Mouse (Mus musculus) limb, embryonic 12.5 days (tissue): Measurements from ENCODE around the gene Slc6a6. TPM values are rescaled to one million over a fixed set of nuclear protein-coding genes. Genes with fewer than 3 reads are reported as not detected.

Experiments used
- ATAC-seq: fragments of 200-750 bp; cut with Nextera tagmentation; 2 replicates; pipeline ENCODE4 v1.8.0; 2017; ENCODE audit warnings: low read depth, moderate TSS enrichment; ENCODE audit not compliant: insufficient number of reproducible peaks, insufficient read depth, low FRiP score, low TSS enrichment
- H3K27ac ChIP-seq: fragments of 300-500 bp; sonication (generic); 2 replicates; pipeline ENCODE4 v1.5.1; 2016; ENCODE audit warnings: mild to moderate bottlenecking, moderate library complexity
- H3K27me3 ChIP-seq: fragments of 300-500 bp; sonication (generic); 2 replicates; pipeline ENCODE4 v1.6.1; 2016; ENCODE audit warnings: mild to moderate bottlenecking, moderate library complexity
- H3K36me3 ChIP-seq: fragments of 300-500 bp; sonication (generic); 2 replicates; pipeline ENCODE4 v1.6.1; 2016; ENCODE audit warnings: mild to moderate bottlenecking, moderate library complexity
- H3K4me1 ChIP-seq: fragments of 300-500 bp; sonication (generic); replicated peaks from 2 replicates; pipeline ENCODE4 v1.6.1; 2016
- H3K4me2 ChIP-seq: fragments of 300-500 bp; sonication (generic); 2 replicates; pipeline ENCODE4 v1.6.1; 2016; ENCODE audit warnings: mild to moderate bottlenecking, moderate library complexity
- H3K4me3 ChIP-seq: fragments of 300-500 bp; sonication (generic); replicated peaks from 2 replicates; pipeline ENCODE4 v1.5.1; 2016; ENCODE audit warnings: mild to moderate bottlenecking
- H3K9ac ChIP-seq: fragments of 300-500 bp; sonication (generic); replicated peaks from 2 replicates; pipeline ENCODE4 v1.6.1; 2016; ENCODE audit warnings: mild to moderate bottlenecking, moderate library complexity
- H3K9me3 ChIP-seq: fragments of 300-500 bp; sonication (generic); 2 replicates; pipeline ENCODE4 v1.6.1; 2016; ENCODE audit warnings: mild to moderate bottlenecking, moderate library complexity
- WGBS: fragments of 180-500 bp; shearing (Covaris S2); methylation state at CpG from one replicate; pipeline ENCODE4 v1.1.7; 2016; 5-methylcytosine and 5-hydroxymethylcytosine counted together
- polyA plus RNA-seq: library from polyadenylated mRNA; unstranded; fragments of >200 nt; fragmentation: Nextera tagmentation; extraction: Ambion mirVana; gene quantifications from 2 replicates; pipeline ENCODE4 v1.2.1, GENCODE M21; 2016

Slc6a6 gene
- polyA plus RNA-seq, 1 experiment from 2014 or later = 47.1 TPM

DNA sequence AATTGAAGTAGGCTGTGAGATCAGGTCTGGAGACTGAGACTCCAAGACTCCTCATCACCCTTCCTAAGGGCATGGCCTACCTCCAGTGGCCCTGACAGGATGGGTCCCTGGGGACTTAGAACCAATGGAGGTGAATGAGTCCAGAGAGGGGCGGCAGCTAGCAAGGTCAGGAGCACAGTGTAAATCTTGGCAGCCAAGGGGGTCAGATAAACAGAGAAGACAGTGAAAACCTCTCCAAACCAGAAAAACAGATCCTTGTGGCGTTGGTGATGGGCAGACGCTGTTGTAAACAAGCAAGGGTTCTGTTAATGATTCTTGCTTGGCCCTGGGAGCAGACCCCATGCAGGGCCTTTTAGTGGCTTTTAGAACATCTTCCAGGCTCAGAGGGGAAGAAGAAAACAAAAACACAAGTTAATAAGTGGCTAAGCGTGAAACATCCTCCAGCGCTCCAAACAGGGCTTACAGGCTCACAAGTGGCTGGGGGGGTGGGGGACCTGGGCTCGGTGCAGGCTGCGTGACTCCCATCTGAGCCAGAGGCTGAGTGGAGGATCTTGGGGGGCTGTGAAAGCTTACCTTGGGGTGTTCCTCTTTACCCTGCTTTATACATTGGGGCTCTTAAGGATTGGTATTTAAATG is 62.2 kb downstream of the Slc6a6 start:
- ATAC-seq = no peak
- Histone ChIP-seq H3K4me1 (peaks cover 6% of the 10 kb centered on the region; the same call in 1 of the 2 replicates), H3K36me3 (peaks cover 82% of the 10 kb centered on the region), H3K27ac (no peak overlapping the region), H3K27me3 (no peaks in the 10 kb centered on the region), H3K4me3 (no peak overlapping the region), H3K9me3 (no peaks in the 10 kb centered on the region), H3K9ac (no peak overlapping the region), H3K4me2 (no peak overlapping the region)
- WGBS = 66% methylated on average over 7 of the region's 7 CpGs

DNA sequence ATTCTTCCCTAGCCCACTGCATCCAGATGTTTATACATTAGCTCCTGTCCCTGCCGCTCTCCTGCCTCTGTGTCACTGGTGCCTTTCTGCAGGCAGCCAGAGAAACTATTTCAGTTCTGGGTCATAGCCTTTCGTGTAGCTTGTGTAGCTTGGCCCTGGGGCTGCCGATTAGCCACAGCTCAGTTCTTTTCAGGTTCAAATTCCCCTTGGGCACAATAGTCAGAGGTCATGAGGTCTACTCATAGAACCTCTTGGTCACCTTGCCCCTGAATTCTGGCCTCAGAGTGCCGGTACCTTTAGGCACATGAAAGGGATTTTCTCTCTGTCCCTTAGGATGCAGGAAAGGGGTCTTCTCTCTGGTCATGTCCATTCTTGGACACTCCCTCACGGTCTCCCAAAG is 62.9 kb downstream of the Slc6a6 start:
- no peak for ATAC-seq
- no peak overlapping the region for H3K9ac ChIP-seq
- H3K27ac ChIP-seq = no peak overlapping the region
- WGBS = 82% methylated on average over 5 of the region's 5 CpGs
- H3K4me2 ChIP-seq = no peak overlapping the region
- H3K27me3 ChIP-seq = no peaks in the 10 kb centered on the region
- H3K4me1 ChIP-seq = peaks cover 6% of the 10 kb centered on the region; the same call in 1 of the 2 replicates
- no peak overlapping the region for H3K4me3 ChIP-seq
- no peaks in the 10 kb centered on the region for H3K9me3 ChIP-seq
- H3K36me3 ChIP-seq = peaks cover 84% of the 10 kb centered on the region

DNA sequence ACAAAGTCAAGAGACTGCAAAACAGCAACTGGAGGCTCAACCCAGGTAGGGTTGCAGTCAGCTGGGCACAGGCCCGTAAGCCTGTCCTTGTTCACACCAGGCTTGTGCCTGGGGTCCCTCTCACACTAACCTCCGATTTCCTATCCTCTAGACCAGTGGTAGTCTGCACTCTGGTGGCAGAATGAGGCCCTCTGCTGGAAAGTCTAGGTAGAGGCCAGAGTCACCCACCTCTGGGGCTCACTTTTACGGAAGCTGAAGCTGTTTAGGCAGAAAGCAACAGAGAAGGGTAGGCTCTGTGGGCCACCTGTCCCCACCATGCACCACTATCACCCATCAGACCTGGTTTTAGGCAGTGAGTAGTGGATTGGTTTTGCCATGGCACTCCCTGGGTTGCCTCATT is 67.1 kb downstream of the Slc6a6 start:
- no peaks in the 10 kb centered on the region for H3K27me3 ChIP-seq
- H3K4me2 ChIP-seq = no peak overlapping the region
- no peak overlapping the region for H3K4me3 ChIP-seq
- ATAC-seq = no peak
- H3K4me1 ChIP-seq = no peaks in the 10 kb centered on the region
- H3K36me3 ChIP-seq = peaks cover 96% of the 10 kb centered on the region
- no peak overlapping the region for H3K9ac ChIP-seq
- no peak overlapping the region for H3K27ac ChIP-seq
- WGBS = 74% methylated on average over 3 of the region's 3 CpGs
- H3K9me3 ChIP-seq = no peaks in the 10 kb centered on the region

DNA sequence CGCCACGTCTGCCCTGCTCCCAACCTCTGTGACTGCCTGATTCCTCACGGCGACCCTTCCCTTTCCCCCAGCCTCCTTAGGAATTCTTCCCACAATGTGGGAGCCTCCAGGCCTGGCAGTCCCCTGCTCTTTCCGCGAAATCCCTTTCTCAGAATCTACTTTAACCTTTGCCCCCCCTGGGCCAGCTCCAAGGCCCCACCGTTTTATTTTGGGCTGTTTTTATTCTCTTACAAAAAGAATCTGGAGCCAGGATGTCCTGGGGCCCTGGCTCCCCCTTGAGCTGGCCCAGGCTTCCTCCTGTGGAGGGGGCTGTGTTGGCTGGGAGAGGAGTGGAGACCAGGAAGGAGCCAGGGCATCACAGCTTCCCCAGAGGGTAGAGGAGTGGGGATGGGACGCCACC is 69.0 kb downstream of the Slc6a6 start:
- H3K27ac ChIP-seq = no peak overlapping the region
- no peaks in the 10 kb centered on the region for H3K27me3 ChIP-seq
- ATAC-seq = no peak
- H3K9ac ChIP-seq = no peak overlapping the region
- H3K9me3 ChIP-seq = no peaks in the 10 kb centered on the region
- peaks cover 97% of the 10 kb centered on the region for H3K36me3 ChIP-seq
- no peak overlapping the region for H3K4me2 ChIP-seq
- no peak overlapping the region for H3K4me3 ChIP-seq
- H3K4me1 ChIP-seq = no peaks in the 10 kb centered on the region
- WGBS = 73% methylated on average over 8 of the region's 8 CpGs

DNA sequence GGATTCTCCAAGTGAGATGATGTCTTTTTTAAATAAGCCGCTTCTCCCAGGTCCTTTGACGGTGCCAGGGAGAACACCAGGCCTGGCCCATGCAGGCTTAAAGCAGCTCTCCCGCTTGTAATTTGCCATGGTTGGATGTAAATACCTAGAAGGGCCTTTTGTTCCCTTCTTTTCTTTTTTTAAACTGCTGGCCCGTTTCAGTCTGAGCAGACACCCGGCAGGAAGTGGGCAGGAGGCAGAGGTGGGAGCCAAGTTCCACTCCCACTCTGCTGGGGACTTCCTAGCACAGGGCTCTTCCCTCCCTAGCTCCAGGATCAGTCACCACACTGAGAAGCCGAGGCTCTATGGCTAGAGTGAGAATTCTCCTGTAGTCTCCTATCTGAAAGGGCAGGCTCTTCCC is 70.2 kb downstream of the Slc6a6 start:
- H3K4me3 ChIP-seq = no peak overlapping the region
- no peak overlapping the region for H3K4me2 ChIP-seq
- no peak overlapping the region for H3K27ac ChIP-seq
- WGBS = 75% methylated on average over 6 of the region's 6 CpGs
- H3K27me3 ChIP-seq = no peaks in the 10 kb centered on the region
- no peak overlapping the region for H3K9ac ChIP-seq
- H3K36me3 ChIP-seq = peaks cover 92% of the 10 kb centered on the region
- no peak for ATAC-seq
- H3K4me1 ChIP-seq = no peaks in the 10 kb centered on the region
- H3K9me3 ChIP-seq = no peaks in the 10 kb centered on the region

DNA sequence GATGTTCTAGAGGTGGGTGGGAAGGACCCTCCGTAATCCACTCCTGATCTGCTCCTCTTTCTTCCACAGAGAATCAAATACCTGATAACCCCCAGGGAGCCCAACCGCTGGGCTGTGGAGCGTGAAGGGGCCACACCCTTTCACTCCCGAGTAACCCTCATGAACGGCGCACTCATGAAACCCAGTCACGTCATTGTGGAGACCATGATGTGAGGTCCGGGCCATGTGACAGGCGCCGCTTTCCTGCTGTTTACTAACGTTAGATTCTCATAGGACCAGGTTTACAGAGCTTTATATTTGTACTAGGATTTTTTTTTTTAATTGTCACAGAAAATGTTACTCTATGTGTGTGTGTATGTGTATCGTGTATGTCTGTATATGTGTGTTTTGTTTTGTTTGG is 71.0 kb downstream of the Slc6a6 start:
- H3K9ac ChIP-seq = no peak overlapping the region
- H3K36me3 ChIP-seq = peaks cover 91% of the 10 kb centered on the region
- H3K4me1 ChIP-seq = no peaks in the 10 kb centered on the region
- ATAC-seq = no peak
- WGBS = 92% methylated on average over 12 of the region's 12 CpGs
- no peak overlapping the region for H3K4me2 ChIP-seq
- no peaks in the 10 kb centered on the region for H3K9me3 ChIP-seq
- no peak overlapping the region for H3K4me3 ChIP-seq
- no peaks in the 10 kb centered on the region for H3K27me3 ChIP-seq
- no peak overlapping the region for H3K27ac ChIP-seq

DNA sequence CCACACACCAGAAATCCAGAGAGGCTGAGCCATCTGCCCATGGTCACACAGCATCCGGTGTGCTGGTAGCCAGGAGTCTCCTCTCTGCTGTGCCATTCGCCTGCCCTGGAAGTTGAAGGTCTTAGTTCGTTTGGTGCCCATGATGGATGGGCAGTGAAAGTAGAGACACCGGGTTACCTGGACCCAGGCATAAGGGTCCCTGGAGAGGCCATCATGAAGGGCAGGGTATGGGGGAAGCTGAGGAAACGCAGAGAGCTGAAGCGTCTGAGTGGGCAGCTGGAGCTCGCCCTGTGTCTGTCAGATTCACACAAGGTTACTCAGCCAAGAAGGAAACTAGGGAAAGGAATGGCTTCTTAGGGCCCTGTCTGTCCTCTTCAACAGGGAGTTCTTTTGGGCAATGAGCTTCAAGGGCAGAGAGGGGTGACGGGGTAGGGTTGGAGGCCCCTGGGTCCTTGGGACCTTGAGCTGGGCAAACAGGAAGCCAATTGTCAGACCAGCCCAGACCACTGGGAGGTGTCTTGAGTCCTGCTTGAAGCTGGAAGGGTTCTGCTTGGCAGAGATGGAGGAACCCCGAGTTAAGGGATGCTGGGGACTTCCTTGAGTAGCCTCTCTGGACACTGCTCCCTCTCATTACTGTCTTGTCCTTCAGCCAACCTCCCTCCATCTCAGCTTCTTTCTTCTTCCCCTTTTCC is 78.3 kb downstream of the Slc6a6 start:
- H3K9ac ChIP-seq = no peak overlapping the region
- H3K9me3 ChIP-seq = no peaks in the 10 kb centered on the region
- no peaks in the 10 kb centered on the region for H3K4me1 ChIP-seq
- H3K36me3 ChIP-seq = peaks cover 28% of the 10 kb centered on the region
- no peak overlapping the region for H3K27ac ChIP-seq
- 80% methylated on average over 9 of the region's 9 CpGs for WGBS
- no peaks in the 10 kb centered on the region for H3K27me3 ChIP-seq
- H3K4me2 ChIP-seq = no peak overlapping the region
- ATAC-seq = no peak
- H3K4me3 ChIP-seq = no peak overlapping the region

DNA sequence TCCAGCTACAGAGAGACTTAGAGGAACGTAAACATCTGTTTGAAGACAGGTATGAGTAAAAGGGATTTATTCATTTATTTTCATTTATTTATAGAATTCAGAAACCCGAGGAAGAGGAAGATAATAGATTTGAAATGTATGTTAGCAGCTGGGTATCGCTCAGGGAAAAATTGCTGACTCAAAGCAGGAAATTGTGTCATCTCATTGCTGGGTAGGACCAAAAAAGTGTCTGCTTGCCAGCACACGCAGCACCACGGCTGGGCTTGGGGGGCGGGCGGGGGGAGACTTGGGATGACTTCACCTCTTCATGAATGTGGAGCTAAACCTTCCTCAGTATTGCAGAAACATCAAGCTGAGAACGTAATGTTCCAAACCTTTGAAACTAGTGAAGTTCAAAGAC is 83.7 kb downstream of the Slc6a6 start:
- Histone ChIP-seq H3K9ac (no peak overlapping the region), H3K27me3 (no peaks in the 10 kb centered on the region), H3K4me1 (no peaks in the 10 kb centered on the region), H3K36me3 (no peaks in the 10 kb centered on the region), H3K4me3 (no peak overlapping the region), H3K27ac (no peak overlapping the region), H3K9me3 (peaks cover 4% of the 10 kb centered on the region; the same call in 1 of the 2 replicates), H3K4me2 (no peak overlapping the region)
- WGBS = 83% methylated on average over 8 of the region's 8 CpGs
- ATAC-seq = no peak

DNA sequence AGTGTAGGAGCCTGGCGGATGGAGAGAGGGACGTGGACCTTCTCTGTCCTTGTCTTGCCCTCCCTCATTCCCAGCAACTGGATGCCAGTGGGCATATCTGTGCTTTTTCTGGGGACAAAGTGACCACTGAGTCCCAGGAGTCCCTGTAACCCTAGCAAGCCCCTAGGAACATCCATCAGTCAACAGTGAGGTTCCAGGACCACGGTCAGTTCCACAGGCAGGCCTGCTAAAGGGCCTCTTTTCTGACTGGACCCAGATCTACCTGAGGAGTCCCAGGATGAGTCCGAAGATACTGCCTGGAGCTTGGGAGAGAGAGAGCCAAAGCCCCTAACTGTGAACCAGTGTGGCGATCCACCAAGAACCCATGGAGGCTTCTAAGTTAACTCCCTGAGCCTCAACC is 90.1 kb downstream of the Slc6a6 start:
- peaks cover 4% of the 10 kb centered on the region; the same call in 1 of the 2 replicates for H3K9me3 ChIP-seq
- no peak overlapping the region for H3K27ac ChIP-seq
- H3K4me3 ChIP-seq = no peak overlapping the region
- peaks cover 6% of the 10 kb centered on the region for H3K27me3 ChIP-seq
- 64% methylated on average over 5 of the region's 5 CpGs for whole genome bisulfite sequencing
- ATAC-seq = no peak
- H3K4me1 ChIP-seq = no peaks in the 10 kb centered on the region
- no peak overlapping the region for H3K9ac ChIP-seq
- H3K4me2 ChIP-seq = no peak overlapping the region
- H3K36me3 ChIP-seq = no peaks in the 10 kb centered on the region

DNA sequence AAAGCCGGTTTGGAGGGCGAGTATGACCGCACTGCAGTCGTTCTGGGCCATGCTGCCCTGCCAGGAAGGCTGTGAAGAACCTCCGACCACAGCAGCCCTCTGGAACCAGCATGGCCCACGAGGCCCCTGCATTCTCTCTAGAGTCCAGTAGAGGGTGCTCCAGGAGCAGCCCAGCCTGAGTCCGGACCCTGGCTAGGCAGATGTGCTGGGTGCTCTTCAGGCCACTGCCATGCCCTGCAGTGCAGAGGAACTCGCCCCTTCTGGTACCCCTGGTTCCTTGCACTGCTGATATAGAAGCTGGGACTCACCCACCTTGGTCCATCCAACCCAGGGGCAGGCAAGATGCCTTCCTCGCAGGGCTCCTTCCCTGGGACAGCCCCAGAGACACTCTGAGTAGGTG is 92.7 kb downstream of the Slc6a6 start:
- ATAC-seq = no peak
- WGBS = 12% methylated on average over 9 of the region's 9 CpGs

DNA sequence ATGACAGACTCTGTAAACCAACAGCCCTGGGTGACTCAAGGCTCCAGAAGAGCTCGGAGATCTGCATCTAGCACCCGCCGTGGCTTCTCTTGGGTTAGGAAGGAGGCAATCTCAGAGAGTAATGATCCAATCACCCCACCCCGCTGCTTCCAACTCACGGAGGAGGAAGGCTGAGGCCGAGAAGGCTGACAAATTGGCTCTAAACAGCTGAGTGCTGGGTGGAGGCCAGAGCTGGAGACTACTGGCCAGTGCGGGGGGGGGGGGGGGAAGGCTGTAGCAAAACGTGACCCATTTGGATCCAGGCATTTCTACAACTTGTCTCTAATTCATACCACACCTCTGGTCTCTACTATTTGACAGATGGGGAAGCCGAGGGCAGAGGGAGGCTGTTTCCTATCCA is 95.4 kb downstream of the Slc6a6 start:
- H3K27ac ChIP-seq = no peak overlapping the region
- WGBS = 40% methylated on average over 8 of the region's 9 CpGs
- no peaks in the 10 kb centered on the region for H3K9me3 ChIP-seq
- H3K36me3 ChIP-seq = no peaks in the 10 kb centered on the region
- no peaks in the 10 kb centered on the region for H3K4me1 ChIP-seq
- no peak overlapping the region for H3K4me2 ChIP-seq
- no peak overlapping the region for H3K4me3 ChIP-seq
- H3K27me3 ChIP-seq = peaks cover 4% of the 10 kb centered on the region
- no peak overlapping the region for H3K9ac ChIP-seq
- no peak for ATAC-seq

More for the DNA sequence above, 92.7 kb downstream of the Slc6a6 start:
- Histone ChIP-seq H3K27me3 (peaks cover 6% of the 10 kb centered on the region), H3K9ac (no peak overlapping the region), H3K27ac (no peak overlapping the region), H3K4me3 (no peak overlapping the region), H3K9me3 (no peaks in the 10 kb centered on the region), H3K4me2 (no peak overlapping the region), H3K36me3 (no peaks in the 10 kb centered on the region), H3K4me1 (no peaks in the 10 kb centered on the region)

DNA sequence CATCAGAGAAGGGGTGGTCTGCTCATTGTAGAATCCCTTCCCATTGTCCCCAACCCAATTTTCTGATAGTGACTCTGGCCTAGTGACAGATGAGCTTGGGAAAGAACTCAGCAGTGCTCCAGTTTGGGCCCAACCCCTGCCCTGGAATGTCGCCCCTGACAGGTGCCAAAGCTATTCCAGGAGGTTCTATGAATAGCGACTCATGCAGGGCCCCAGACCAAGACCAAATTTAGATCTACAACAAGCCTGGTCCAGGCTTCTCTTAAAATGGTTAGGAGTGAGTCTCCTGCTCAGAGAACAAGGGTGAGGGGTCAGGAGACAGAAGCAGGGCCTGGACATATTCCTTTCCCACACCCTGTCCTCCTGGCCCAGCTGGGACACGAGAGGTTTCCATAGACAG is 101.2 kb downstream of the Slc6a6 start:
- WGBS = 79% methylated on average over 3 of the region's 3 CpGs

More for the DNA sequence above, 101.2 kb downstream of the Slc6a6 start:
- peak; percentile 26; the same call in 1 of the 2 replicates for ATAC-seq
- Histone ChIP-seq H3K9me3 (no peaks in the 10 kb centered on the region), H3K4me2 (no peak overlapping the region), H3K4me1 (no peaks in the 10 kb centered on the region), H3K27me3 (no peaks in the 10 kb centered on the region), H3K36me3 (no peaks in the 10 kb centered on the region), H3K9ac (no peak overlapping the region), H3K4me3 (no peak overlapping the region), H3K27ac (no peak overlapping the region)
